Mouse (Mus musculus): ENCODE results near the gene 1700003F12Rik.

DNA sequence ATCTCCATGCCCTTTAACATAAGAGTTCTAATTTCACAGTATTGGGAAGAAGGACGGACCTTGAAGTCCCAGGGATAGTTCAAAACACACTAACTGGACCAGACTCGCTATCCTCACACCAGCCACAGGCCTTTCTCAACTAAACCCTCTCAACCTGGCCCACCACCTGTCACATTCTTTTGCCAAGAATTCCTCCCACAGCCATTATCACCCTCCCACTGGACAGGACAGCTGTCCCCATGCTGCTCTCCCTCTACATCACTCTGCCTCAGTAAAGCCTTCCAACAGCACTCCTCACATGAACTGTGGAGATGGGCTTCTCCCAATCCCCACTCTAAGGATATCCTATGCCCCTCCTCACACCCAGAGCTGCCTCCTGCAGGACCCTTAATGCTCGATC is 18.7 kb downstream of the 1700003F12Rik start:
- no peak for TF ChIP-seq GATA1 (IDR thresholded peaks at IDR 0.05; ENCODE audit: borderline replicate concordance, low read length)
- TF ChIP-seq FLI1 (IDR thresholded peaks at IDR 0.05; ENCODE audit: low read length) = no peak

Measured in megakaryocyte, embryonic 14.5 days (primary cell).